Mouse (Mus musculus): ENCODE measurements at regions not wholly inside any gene's neighbourhood (a gene's known extent, or its start where the extent isn't known, plus 50 kb on each side); places are given as distances from the start of the nearest gene placed in this dataset.

- TF ChIP-seq CTCF (IDR thresholded peaks at IDR 0.05): peak; percentile 75
- TF ChIP-seq EP300 (IDR thresholded peaks at IDR 0.05): no peak
Measured at GRCm38 (mm10) chrX:12251853-12252679, 91.9 kb upstream of the Bcor start.
